Mouse (Mus musculus) brain, adult 2 months (tissue): ENCODE results near the gene Gmds.

Experiments
- DNase-seq: peaks from one replicate; pipeline ENCODE4 v3.0.0; 2011; ENCODE audit warnings: low read depth, low spot score

Gene Gmds

GRCm38 (mm10) chr13:32026226-32026975 is 312.1 kb downstream of the Gmds start:
- DNase-seq = no peak

GRCm38 (mm10) chr13:32024822-32025221 is 313.7 kb downstream of the Gmds start:
- DNase-seq = no peak

GRCm38 (mm10) chr13:32020455-32021249 is 317.9 kb downstream of the Gmds start:
- DNase-seq = peak; percentile 24

- no peak for DNase-seq
Observed at GRCm38 (mm10) chr13:32019256-32019620, 319.3 kb downstream of the Gmds start.

- peak; percentile 68 for DNase-seq
Observed at GRCm38 (mm10) chr13:32018518-32019255, 319.9 kb downstream of the Gmds start.

- no peak for DNase-seq
Observed at GRCm38 (mm10) chr13:32008802-32009201, 329.7 kb downstream of the Gmds start.

GRCm38 (mm10) chr13:32008116-32008641 is 330.4 kb downstream of the Gmds start:
- no peak for DNase-seq

- no peak for DNase-seq
Observed at GRCm38 (mm10) chr13:31993391-31993790, 345.1 kb downstream of the Gmds start.

- no peak for DNase-seq
Observed at GRCm38 (mm10) chr13:31992409-31993201, 345.9 kb downstream of the Gmds start.

- no peak for DNase-seq
Observed at GRCm38 (mm10) chr13:31981198-31981597, 357.3 kb downstream of the Gmds start.

- DNase-seq = no peak
Observed at GRCm38 (mm10) chr13:31978126-31978525, 360.4 kb downstream of the Gmds start.

- DNase-seq = peak; percentile 20
Observed at GRCm38 (mm10) chr13:31974751-31975479, 363.6 kb downstream of the Gmds start.

- no peak for DNase-seq
Observed at GRCm38 (mm10) chr13:31971040-31971501, 367.5 kb downstream of the Gmds start.

GRCm38 (mm10) chr13:31968272-31968671 is 370.3 kb downstream of the Gmds start:
- no peak for DNase-seq

- no peak for DNase-seq
Observed at GRCm38 (mm10) chr13:31966931-31967532, 371.5 kb downstream of the Gmds start.

GRCm38 (mm10) chr13:31960514-31960913 is 378.0 kb downstream of the Gmds start:
- DNase-seq = peak; percentile 9

- DNase-seq = no peak
Observed at GRCm38 (mm10) chr13:31958346-31959335, 379.9 kb downstream of the Gmds start.

- peak; percentile 47 for DNase-seq
Observed at GRCm38 (mm10) chr13:31956584-31956983, 382.0 kb downstream of the Gmds start.

GRCm38 (mm10) chr13:31956112-31956511 is 382.4 kb downstream of the Gmds start:
- DNase-seq = no peak
